Mouse (Mus musculus) limb, embryonic 13.5 days (tissue): ENCODE measurements around the gene Olfr875. TPM values are rescaled to one million over a fixed set of nuclear protein-coding genes. Genes with fewer than 3 reads are reported as not detected.
"Not testable (repeated sequence)": the region's sequence is repeated elsewhere in the genome, so short reads cannot be mapped to it uniquely, and the experiment has no call there.

Experiments
- ATAC-seq: fragments of 200-750 bp; cut with Nextera tagmentation; 2 replicates; pipeline ENCODE4 v1.8.0; 2017; ENCODE audit warnings: low read depth, moderate number of reproducible peaks, moderate TSS enrichment; ENCODE audit not compliant: low FRiP score
- H3K27ac ChIP-seq: fragments of 300-500 bp; sonication (generic); 2 replicates; pipeline ENCODE4 v1.5.1; 2015; ENCODE audit warnings: inconsistent platforms, mild to moderate bottlenecking, moderate library complexity
- H3K27me3 ChIP-seq: fragments of 300-500 bp; sonication (generic); 2 replicates; pipeline ENCODE4 v1.6.1; 2015; ENCODE audit warnings: mild to moderate bottlenecking, inconsistent platforms
- H3K36me3 ChIP-seq: fragments of 300-500 bp; sonication (generic); 2 replicates; pipeline ENCODE4 v1.6.1; 2015; ENCODE audit warnings: inconsistent platforms, mild to moderate bottlenecking, moderate library complexity
- H3K4me1 ChIP-seq: fragments of 300-500 bp; sonication (generic); 2 replicates; pipeline ENCODE4 v1.6.1; 2015; ENCODE audit warnings: inconsistent platforms
- H3K4me2 ChIP-seq: fragments of 300-500 bp; sonication (generic); replicated peaks from 2 replicates; pipeline ENCODE4 v1.6.1; 2015; ENCODE audit warnings: inconsistent platforms, mild to moderate bottlenecking, moderate library complexity
- H3K4me3 ChIP-seq: fragments of 300-500 bp; sonication (generic); 2 replicates; pipeline ENCODE4 v1.5.1; 2015; ENCODE audit warnings: moderate library complexity, mild to moderate bottlenecking, inconsistent platforms
- H3K9ac ChIP-seq: fragments of 300-500 bp; sonication (generic); 2 replicates; pipeline ENCODE4 v1.6.1; 2015; ENCODE audit warnings: mild to moderate bottlenecking, inconsistent platforms
- H3K9me3 ChIP-seq: fragments of 300-500 bp; sonication (generic); 2 replicates; pipeline ENCODE4 v1.6.1; 2016; ENCODE audit warnings: inconsistent platforms
- WGBS: fragments of 180-500 bp; shearing (Covaris S2); methylation state at CpG from one replicate; pipeline ENCODE4 v1.1.7; 2015; 5-methylcytosine and 5-hydroxymethylcytosine counted together
- polyA plus RNA-seq: library from polyadenylated mRNA; unstranded; fragments of >200 nt; fragmentation: Nextera tagmentation; extraction: Ambion mirVana; gene quantifications from 2 replicates; pipeline ENCODE4 v1.2.1, GENCODE M21; 2015

Gene Olfr875
- polyA plus RNA-seq: not detected in 2 replicates

DNA sequence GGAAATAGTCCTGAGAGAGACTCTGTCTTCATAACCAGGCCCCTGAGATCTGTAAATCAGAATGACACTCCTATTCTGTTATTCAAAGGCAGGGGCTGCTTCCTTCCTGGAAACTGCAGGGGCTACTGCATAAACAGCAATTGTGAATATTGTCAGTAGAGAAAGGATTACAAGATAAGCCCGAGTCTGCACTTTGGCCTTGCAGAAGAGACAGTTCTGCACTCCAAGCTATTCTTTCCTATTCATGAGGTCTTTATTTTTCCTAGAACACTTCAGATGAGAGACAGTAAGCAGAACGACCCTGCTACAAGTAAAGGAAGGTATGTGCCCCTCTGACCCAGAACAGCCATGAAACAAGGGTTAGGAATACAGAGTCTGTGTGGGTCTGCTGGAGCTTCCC, at the start of gene Olfr875:
TSS of gene Olfr875 (plus strand) at position 99 of the 400 bp plus-strand sequence.
- no peak within 1 kb of the TSS for H3K9ac ChIP-seq
- no peaks in the 10 kb centered on the region for H3K27me3 ChIP-seq
- no peak within 1 kb of the TSS for H3K4me2 ChIP-seq
- no peak for ATAC-seq
- no peaks in the 10 kb centered on the region for H3K36me3 ChIP-seq
- no peak within 1 kb of the TSS for H3K4me3 ChIP-seq
- no peaks in the 10 kb centered on the region; the same call in 1 of the 2 replicates for H3K4me1 ChIP-seq
- H3K27ac ChIP-seq: no peak within 1 kb of the TSS
- no peaks in the 10 kb centered on the region for H3K9me3 ChIP-seq
- WGBS: 49% methylated on average over 2 of the region's 2 CpGs

DNA sequence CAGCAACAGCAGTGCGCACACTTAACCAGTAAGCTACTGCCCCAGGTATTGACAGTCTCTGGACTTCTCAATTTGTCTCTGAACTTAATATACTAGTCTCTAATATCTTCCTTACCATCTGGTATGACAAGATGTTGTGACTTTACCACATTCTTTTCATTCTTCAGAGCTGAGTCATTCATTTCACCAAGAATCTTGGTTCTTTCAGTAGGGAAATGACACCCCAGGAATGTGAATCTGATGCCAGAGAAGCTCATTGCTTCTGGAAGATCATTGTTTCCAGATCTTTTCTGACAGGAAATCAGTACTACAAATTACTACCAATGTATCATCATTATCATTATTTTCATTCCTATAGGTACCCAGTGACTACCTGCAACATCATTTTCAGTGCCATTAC, 37.3 kb upstream of the Olfr875 start:
- Histone ChIP-seq H3K27me3 (no peaks in the 10 kb centered on the region), H3K9ac (no peak overlapping the region), H3K4me1 (no peaks in the 10 kb centered on the region), H3K27ac (no peak overlapping the region), H3K4me2 (no peak overlapping the region), H3K9me3 (no peaks in the 10 kb centered on the region), H3K4me3 (no peak overlapping the region), H3K36me3 (no peaks in the 10 kb centered on the region)
- WGBS: 77% methylated on average over 1 of the region's 1 CpGs
- no peak for ATAC-seq

DNA sequence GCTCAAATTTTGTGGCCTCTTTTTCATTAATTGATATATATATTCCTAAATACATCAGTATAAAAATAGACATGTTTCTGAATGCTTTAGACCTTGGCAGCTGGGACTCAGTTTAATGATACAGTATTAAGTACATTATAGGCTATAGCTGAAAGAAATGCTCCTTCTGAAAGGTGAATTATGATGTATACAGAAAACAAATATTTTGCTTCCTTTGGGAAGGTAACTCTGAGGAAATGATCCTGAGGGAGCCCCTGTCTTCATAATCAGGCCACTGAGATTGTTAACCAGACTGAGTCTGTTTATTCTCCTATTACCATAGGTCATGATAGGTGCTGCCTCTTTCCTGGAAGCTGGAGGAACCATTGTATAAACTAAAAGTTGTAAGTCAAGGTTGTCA, 26.9 kb upstream of the Olfr875 start, which contains the start of gene Olfr874:
TSS of gene Olfr874 (plus strand) at position 301 of the 400 bp plus-strand sequence.
- Histone ChIP-seq H3K4me3 (no peak within 1 kb of the TSS), H3K9me3 (no peaks in the 10 kb centered on the region), H3K27ac (no peak within 1 kb of the TSS), H3K4me1 (peaks cover under 1% of the 10 kb centered on the region; the same call in 1 of the 2 replicates), H3K9ac (no peak within 1 kb of the TSS), H3K4me2 (no peak within 1 kb of the TSS), H3K36me3 (no peaks in the 10 kb centered on the region), H3K27me3 (no peaks in the 10 kb centered on the region)
- ATAC-seq: no peak

DNA sequence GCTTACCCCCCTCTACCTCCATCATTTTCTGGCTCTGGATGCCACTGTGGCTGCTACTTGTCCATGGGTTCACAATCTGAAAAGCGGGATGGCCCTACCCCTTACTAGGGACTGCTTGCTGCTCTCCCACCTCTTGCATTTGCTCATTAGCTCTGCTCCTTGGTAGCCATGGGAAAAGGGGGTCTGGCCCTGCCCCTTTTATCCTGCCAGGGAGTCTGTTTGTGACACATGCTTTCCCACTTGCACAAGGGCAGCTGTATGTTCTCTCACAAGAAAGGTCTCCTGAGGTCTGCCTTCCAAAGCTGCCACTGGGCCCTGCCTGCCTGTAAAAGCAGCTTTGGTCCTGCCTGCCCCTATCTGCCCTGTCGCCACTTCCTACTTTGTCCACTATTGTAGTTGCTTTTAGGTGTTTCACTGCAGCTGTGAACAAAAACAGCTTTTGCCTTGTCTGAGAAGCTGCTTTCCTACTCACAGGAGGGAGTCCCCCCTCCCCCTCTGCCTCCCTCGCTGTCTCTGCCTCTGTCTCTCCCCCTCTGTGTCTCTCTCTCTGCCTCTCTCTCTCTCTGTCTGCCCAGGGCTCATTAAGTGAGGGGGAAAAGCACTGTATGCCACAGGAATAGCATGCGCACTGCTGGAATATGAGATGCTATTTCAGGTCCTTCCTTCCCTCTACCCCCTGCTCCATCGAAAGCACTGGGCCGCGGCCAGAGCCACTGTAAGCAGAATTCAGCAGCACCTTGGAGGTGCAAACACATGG, 21.2 kb upstream of the Olfr875 start:
- peaks cover 10% of the 10 kb centered on the region for H3K4me1 ChIP-seq
- 0 out of 2 replicates have a peak overlapping the region, but pooled peaks have one; percentile 14 for H3K4me2 ChIP-seq
- 26% methylated on average over 7 of the region's 7 CpGs for WGBS
- H3K9me3 ChIP-seq: no peaks in the 10 kb centered on the region
- no peaks in the 10 kb centered on the region for H3K27me3 ChIP-seq
- 0 out of 2 replicates have a peak overlapping the region, but pooled peaks have one; percentile 13 for H3K9ac ChIP-seq
- H3K4me3 ChIP-seq: no peak overlapping the region
- no peak overlapping the region; the same call in 1 of the 2 replicates for H3K27ac ChIP-seq
- 0 out of 2 replicates have a peak, but pooled peaks have one; percentile 32 for ATAC-seq
- no peaks in the 10 kb centered on the region for H3K36me3 ChIP-seq

DNA sequence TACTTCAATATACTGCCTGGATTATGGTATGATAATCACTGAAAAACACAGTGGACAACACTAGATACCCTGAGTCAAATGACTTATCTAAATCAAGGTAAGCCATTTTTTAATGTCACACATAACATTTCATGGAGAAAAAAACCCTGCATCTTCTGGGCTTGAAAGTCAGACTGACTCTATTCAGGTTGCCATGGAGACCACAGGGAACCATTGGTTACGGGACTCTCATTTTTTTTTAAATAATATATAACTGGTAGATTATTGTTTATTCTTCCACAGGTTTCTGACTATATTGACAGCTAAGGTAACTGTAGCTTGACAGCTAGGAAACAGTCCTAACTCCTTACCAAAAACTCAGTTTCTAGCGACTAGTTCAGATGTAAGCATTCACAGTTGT, 20.2 kb upstream of the Olfr875 start:
- no peak overlapping the region for H3K4me3 ChIP-seq
- WGBS: 73% methylated on average over 2 of the region's 2 CpGs
- no peak overlapping the region for H3K4me2 ChIP-seq
- H3K27ac ChIP-seq: no peak overlapping the region
- H3K36me3 ChIP-seq: no peaks in the 10 kb centered on the region
- peaks cover 10% of the 10 kb centered on the region for H3K4me1 ChIP-seq
- no peak overlapping the region for H3K9ac ChIP-seq
- no peak for ATAC-seq
- H3K9me3 ChIP-seq: no peaks in the 10 kb centered on the region
- H3K27me3 ChIP-seq: no peaks in the 10 kb centered on the region

DNA sequence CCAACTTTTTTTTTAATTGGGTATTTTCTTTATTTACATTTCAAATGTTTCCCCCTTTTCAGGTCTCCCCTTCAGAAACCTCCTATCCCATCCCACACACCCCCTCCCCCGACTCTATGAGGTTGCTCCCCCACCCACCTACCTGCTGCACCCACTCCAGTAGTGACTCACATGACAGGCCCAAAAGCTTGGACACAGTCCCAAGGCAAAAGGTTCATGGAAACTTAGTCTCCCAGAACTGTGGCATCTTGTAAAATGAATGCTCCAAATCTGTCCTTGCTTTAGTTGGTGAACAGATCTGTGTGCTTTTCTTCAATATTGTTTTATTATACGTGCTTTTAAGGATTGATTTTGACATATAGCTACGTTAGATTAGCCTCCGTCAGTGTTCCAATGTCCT, 19.7 kb upstream of the Olfr875 start:
- no peaks in the 10 kb centered on the region for H3K9me3 ChIP-seq
- no peak for ATAC-seq
- H3K4me2 ChIP-seq: no peak overlapping the region
- no peak overlapping the region for H3K27ac ChIP-seq
- H3K4me3 ChIP-seq: no peak overlapping the region
- WGBS: 73% methylated on average over 4 of the region's 4 CpGs
- H3K27me3 ChIP-seq: no peaks in the 10 kb centered on the region
- H3K36me3 ChIP-seq: no peaks in the 10 kb centered on the region
- H3K9ac ChIP-seq: no peak overlapping the region
- peaks cover 10% of the 10 kb centered on the region for H3K4me1 ChIP-seq

DNA sequence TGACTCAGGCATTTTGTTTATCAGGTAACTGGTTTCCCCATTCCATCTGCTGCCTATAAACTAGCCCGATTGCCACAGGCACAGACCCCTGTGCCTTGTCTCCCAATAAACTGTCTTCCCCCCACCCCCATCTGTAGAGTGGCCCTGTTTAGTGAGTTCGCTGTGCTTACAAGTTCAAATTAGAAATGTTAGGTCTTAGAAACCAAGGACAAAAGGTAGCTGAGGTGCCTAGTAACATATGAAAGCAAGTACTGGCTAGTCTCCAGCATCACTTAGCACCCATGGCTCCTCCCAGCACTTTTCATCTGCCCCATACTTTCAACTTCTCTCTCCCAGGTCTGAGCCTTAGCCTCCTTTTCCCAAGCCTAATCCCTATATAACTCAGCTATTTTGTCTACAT, 9.9 kb upstream of the Olfr875 start:
- Histone ChIP-seq H3K9me3 (no peaks in the 10 kb centered on the region), H3K27me3 (no peaks in the 10 kb centered on the region), H3K27ac (no peak overlapping the region), H3K4me3 (no peak overlapping the region), H3K4me1 (no peaks in the 10 kb centered on the region), H3K4me2 (no peak overlapping the region), H3K36me3 (no peaks in the 10 kb centered on the region), H3K9ac (no peak overlapping the region)
- ATAC-seq: no peak
- 63% methylated on average over 2 of the region's 2 CpGs for WGBS

DNA sequence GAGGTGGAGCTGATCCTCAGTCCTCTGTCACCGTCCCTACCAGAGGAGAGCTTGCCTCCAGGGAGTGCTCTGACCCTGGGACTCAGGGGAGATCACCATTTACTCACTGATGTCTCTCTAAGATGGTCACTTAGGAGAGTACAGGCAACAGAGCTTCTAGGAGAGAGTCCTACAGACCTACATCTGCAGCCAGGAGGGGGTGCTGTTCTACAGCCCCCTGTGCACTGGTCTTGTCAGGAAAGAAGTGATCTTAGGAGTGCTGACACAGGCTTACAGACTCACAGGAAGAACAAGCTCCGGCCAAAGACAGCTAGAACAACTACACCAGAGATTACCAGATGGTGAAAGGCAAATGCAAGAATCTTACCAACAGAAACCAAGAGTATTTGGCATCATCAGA, 9.1 kb upstream of the Olfr875 start:
- no peak for ATAC-seq
- Histone ChIP-seq H3K4me2 (no peak overlapping the region), H3K9me3 (no peaks in the 10 kb centered on the region), H3K4me3 (no peak overlapping the region), H3K36me3 (no peaks in the 10 kb centered on the region), H3K27ac (no peak overlapping the region), H3K27me3 (no peaks in the 10 kb centered on the region), H3K9ac (no peak overlapping the region), H3K4me1 (no peaks in the 10 kb centered on the region)
- WGBS: 69% methylated on average over 2 of the region's 2 CpGs

DNA sequence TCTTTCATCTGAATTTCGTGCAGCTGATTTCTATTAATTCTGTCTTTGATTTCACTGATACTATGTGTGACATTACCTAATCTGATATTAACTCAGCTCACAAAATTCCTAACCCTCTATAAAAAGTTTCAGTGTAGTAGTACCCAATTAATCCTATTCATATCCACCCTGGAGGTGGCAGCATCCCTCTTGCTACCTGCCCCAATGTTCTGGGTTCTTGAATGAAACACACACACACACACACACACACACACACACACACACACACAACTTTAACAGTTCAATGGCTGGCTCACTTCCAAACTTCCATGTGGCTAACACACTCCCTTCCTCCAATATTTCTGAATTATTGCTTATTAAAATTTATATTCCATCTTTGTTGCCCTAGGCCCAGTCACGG, 996 bp upstream of the Olfr875 start:
- 52% methylated on average over 2 of the region's 2 CpGs for WGBS
- no peak overlapping the region for H3K27ac ChIP-seq

DNA sequence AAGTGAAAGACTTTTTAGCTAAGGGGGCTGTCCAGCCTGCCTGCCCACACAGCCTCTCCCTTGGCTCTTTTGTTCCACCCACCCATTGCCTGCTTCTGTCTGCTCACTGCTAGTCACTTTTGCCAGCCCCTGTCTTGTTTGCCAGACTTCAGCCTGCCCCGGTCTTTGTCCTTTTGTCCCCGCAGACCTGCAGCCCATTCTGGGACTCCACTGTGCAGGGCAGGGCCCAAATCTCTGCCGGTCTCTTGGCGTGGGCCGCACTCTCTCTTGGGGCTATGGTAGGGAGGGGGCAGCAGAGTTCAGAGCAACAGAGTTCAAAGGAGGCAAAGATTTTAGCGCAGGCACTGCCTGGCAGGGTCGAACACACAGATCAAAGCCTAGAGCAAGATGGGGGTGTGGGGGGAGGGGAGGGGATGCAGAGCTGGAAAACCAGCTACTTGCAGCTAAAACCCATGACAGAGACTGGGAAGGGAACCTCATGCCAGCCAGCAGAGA, 11.2 kb downstream of the Olfr875 start:
- peaks cover 7% of the 10 kb centered on the region for H3K4me1 ChIP-seq
- peak overlapping the region; percentile 34; the same call in 1 of the 2 replicates for H3K27ac ChIP-seq
- peak; percentile 88 for ATAC-seq
- H3K36me3 ChIP-seq: no peaks in the 10 kb centered on the region
- H3K4me3 ChIP-seq: peak overlapping the region; percentile 31
- H3K4me2 ChIP-seq: peak overlapping the region; percentile 61
- no peaks in the 10 kb centered on the region for H3K27me3 ChIP-seq
- WGBS: 4% methylated on average over 7 of the region's 7 CpGs
- no peaks in the 10 kb centered on the region for H3K9me3 ChIP-seq
- H3K9ac ChIP-seq: peak overlapping the region; percentile 51

More for the DNA sequence above, 996 bp upstream of the Olfr875 start:
- Histone ChIP-seq H3K4me1 (no peaks in the 10 kb centered on the region; the same call in 1 of the 2 replicates), H3K9me3 (no peaks in the 10 kb centered on the region), H3K36me3 (no peaks in the 10 kb centered on the region), H3K4me3 (no peak overlapping the region), H3K4me2 (no peak overlapping the region), H3K27me3 (no peaks in the 10 kb centered on the region), H3K9ac (no peak overlapping the region)
- peak; percentile 54 for ATAC-seq

DNA sequence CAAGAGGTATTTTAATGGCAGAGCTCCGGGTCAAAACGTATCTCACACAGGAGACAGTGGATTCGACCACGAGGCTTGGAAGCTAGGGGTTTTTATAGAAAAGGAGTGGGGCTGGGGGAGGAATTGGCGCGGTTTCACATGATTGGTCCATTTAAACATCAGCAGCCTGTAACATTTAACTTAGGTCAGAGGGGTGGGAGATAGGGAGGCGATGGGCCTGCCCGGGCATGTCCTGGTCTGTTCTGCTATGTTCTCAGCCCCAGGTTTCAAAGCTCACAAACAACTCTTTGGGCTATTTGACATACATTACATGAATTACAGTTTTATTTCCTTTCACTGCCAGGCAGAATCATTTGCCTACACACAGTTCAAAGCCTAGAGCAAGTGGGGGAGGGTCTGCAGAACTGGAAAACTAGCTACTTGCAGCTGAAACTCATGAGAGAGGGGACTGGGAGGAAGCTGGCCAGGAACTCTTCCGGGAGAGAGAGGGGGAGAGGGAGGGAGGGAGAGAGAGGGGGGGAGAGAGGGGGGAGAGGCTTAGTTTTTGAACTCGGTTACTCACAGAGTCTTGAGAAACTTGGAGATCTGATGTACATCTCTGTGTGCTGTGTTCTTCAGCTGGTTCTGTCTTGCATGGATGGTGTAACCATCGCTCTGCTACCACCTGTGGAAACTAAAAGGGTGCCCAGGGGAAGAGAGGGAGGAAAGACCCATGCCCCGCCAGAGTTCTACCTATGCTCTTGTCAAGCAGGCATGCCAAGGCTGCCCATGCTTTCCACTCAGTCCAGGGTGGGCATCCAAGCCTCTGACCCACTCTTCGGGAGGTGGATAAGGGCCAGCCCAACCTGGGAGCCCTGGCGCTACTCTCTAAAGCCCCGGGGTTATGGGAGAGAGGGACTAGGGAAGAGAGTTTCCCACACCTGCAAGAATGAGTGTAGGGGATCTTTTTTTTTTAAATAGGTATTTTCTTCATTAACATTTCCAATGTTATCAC, 12.0 kb downstream of the Olfr875 start:
- H3K4me2 ChIP-seq: peak overlapping the region; percentile 61
- not testable (repeated sequence) for H3K9ac ChIP-seq, H3K4me1 ChIP-seq, H3K36me3 ChIP-seq, H3K9me3 ChIP-seq, H3K27me3 ChIP-seq, H3K27ac ChIP-seq
- 52% methylated on average over 11 of the region's 15 CpGs for WGBS
- peak overlapping the region; percentile 31 for H3K4me3 ChIP-seq
- peak; percentile 77 for ATAC-seq

DNA sequence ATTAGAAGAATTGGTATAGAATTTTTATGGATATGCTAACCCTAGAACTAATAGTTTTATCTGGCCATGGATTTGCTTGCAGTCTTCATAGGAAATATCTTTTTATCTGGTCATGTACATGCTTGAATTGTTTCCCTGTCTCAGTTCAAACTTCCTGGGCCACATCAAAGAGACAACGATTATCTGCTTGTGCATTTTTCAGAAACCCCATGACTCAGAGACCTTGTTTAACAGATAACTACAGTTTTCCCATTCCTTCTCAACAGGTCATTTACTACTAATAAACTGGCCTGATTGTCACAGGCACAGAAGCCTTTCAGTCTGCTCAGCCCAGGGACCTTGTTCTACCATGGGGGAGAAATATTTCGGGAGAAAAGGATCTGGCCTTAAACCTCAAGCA, 14.8 kb downstream of the Olfr875 start:
- Histone ChIP-seq H3K36me3 (no peaks in the 10 kb centered on the region), H3K9ac (no peak overlapping the region), H3K27ac (no peak overlapping the region), H3K9me3 (no peaks in the 10 kb centered on the region), H3K4me3 (no peak overlapping the region), H3K4me1 (peaks cover 7% of the 10 kb centered on the region), H3K27me3 (no peaks in the 10 kb centered on the region), H3K4me2 (no peak overlapping the region)
- no peak for ATAC-seq
- WGBS: 79% methylated on average over 2 of the region's 2 CpGs
